Comparison of ENCODE assay signal across 8 mouse cellular contexts in genomic region chr7:30121308-30122187, GRCm38 (mm10). TPM values are rescaled to one million over a fixed set of nuclear protein-coding genes. Genes with fewer than 3 reads are reported as not detected.
DNase-seq lines count a peak whose midpoint lies in the region; ATAC-seq and TF ChIP-seq lines count a peak whose summit lies in the region.

Gene Zfp382 (plus strand): TSS chr7:30121942.

- peak within 1 kb of the TSS; percentile 68 for H3K9ac ChIP-seq in ES-Bruce4 (ENCODE audit: low read depth, poor library complexity, severe bottlenecking)
- peak within 1 kb of the TSS; percentile 78 for H3K9ac ChIP-seq in forebrain, embryonic 12.5 days
- H3K9ac ChIP-seq in heart, postnatal 0 days (replicated peaks; ENCODE audit: low read depth, low read length) = peak within 1 kb of the TSS; percentile 81
- peak within 1 kb of the TSS; percentile 75 for H3K9ac ChIP-seq in liver, embryonic 15.5 days
- H3K9ac ChIP-seq in neural tube, embryonic 11.5 days (ENCODE audit: low read length) = peak within 1 kb of the TSS; percentile 71
- H3K9ac ChIP-seq in stomach, embryonic 16.5 days (ENCODE audit: low read length) = peak within 1 kb of the TSS; percentile 77

- no peak for TF ChIP-seq EP300 in ES-Bruce4 (IDR thresholded peaks at IDR 0.05; ENCODE audit: insufficient read depth, low read depth, low read length)
- no peak for TF ChIP-seq EP300 in heart, postnatal 0 days (IDR thresholded peaks at IDR 0.05; ENCODE audit: low read depth)

- H3K9me3 ChIP-seq in ES-Bruce4 (replicated peaks; ENCODE audit: control insufficient read depth, insufficient read depth, low read length, poor library complexity, severe bottlenecking) = peaks cover 14% of the 10 kb centered on the region
- no peaks in the 10 kb centered on the region for H3K9me3 ChIP-seq in forebrain, embryonic 12.5 days
- no peaks in the 10 kb centered on the region for H3K9me3 ChIP-seq in heart, postnatal 0 days (replicated peaks; ENCODE audit: control insufficient read depth, low read length)
- H3K9me3 ChIP-seq in liver, embryonic 15.5 days (replicated peaks) = no peaks in the 10 kb centered on the region
- H3K9me3 ChIP-seq in neural tube, embryonic 11.5 days (ENCODE audit: control insufficient read depth, low read length) = no peaks in the 10 kb centered on the region
- no peaks in the 10 kb centered on the region for H3K9me3 ChIP-seq in stomach, embryonic 16.5 days (replicated peaks; ENCODE audit: control insufficient read depth, low read length)

- no peaks in the 10 kb centered on the region for H3K4me1 ChIP-seq in ES-Bruce4 (ENCODE audit: control insufficient read depth, insufficient read depth, low read length)
- H3K4me1 ChIP-seq in forebrain, embryonic 12.5 days = peaks cover 7% of the 10 kb centered on the region
- 0 out of 2 replicates have a peak, but pooled peaks cover 4% of the 10 kb centered on the region for H3K4me1 ChIP-seq in heart, postnatal 0 days (ENCODE audit: control insufficient read depth, insufficient read depth)
- peaks cover 18% of the 10 kb centered on the region for H3K4me1 ChIP-seq in liver, embryonic 15.5 days (replicated peaks)
- H3K4me1 ChIP-seq in neural tube, embryonic 11.5 days (ENCODE audit: control insufficient read depth, insufficient read depth, low read length) = no peaks in the 10 kb centered on the region
- H3K4me1 ChIP-seq in stomach, embryonic 16.5 days (ENCODE audit: control insufficient read depth, insufficient read depth, low read length) = no peaks in the 10 kb centered on the region

- no peaks in the 10 kb centered on the region for H3K27me3 ChIP-seq in ES-Bruce4 (ENCODE audit: control insufficient read depth, insufficient read depth, low read length, poor library complexity, severe bottlenecking)
- H3K27me3 ChIP-seq in forebrain, embryonic 12.5 days = no peaks in the 10 kb centered on the region
- no peaks in the 10 kb centered on the region for H3K27me3 ChIP-seq in heart, postnatal 0 days (ENCODE audit: control insufficient read depth, insufficient read depth, low read length)
- no peaks in the 10 kb centered on the region for H3K27me3 ChIP-seq in liver, embryonic 15.5 days
- H3K27me3 ChIP-seq in neural tube, embryonic 11.5 days (ENCODE audit: control insufficient read depth, insufficient read depth, low read length) = no peaks in the 10 kb centered on the region
- no peaks in the 10 kb centered on the region for H3K27me3 ChIP-seq in stomach, embryonic 16.5 days (ENCODE audit: control insufficient read depth, insufficient read depth, low read length)

- peak; percentile 97 for ATAC-seq in forebrain, embryonic 12.5 days (ENCODE audit: low FRiP score)
- peak; percentile 97 for ATAC-seq in heart, postnatal 0 days (ENCODE audit: insufficient read depth, low read depth)
- ATAC-seq in liver, embryonic 15.5 days (ENCODE audit: insufficient read depth) = peak; percentile 93
- peak; percentile 93 for ATAC-seq in neural tube, embryonic 11.5 days (ENCODE audit: insufficient read depth, low FRiP score, low TSS enrichment)
- peak; percentile 96 for ATAC-seq in stomach, embryonic 16.5 days (ENCODE audit: insufficient read depth, low FRiP score)

- peak; percentile 42 for TF ChIP-seq POLR2A in ES-Bruce4 (IDR thresholded peaks at IDR 0.05; ENCODE audit: insufficient read depth, low read length)

- under 1% methylated on average over 61 of the region's 61 CpGs for WGBS in forebrain, embryonic 12.5 days
- WGBS in heart, postnatal 0 days = under 1% methylated on average over 60 of the region's 61 CpGs
- WGBS in liver, embryonic 15.5 days (ENCODE audit: insufficient replicate concordance) = under 1% methylated on average over 61 of the region's 61 CpGs
- under 1% methylated on average over 61 of the region's 61 CpGs for WGBS in neural tube, embryonic 11.5 days
- under 1% methylated on average over 61 of the region's 61 CpGs for WGBS in stomach, embryonic 16.5 days

- DNase-seq in c-Kit-positive CD71-positive TER-119-positive erythroid progenitor cells, embryonic 14.5 days (ENCODE audit: low spot score) = peak; percentile 77
- peak; percentile 93 for DNase-seq in heart, postnatal 0 days (ENCODE audit: low spot score)
- peak; percentile 92 to 95 for DNase-seq in kidney, postnatal 4 days
- DNase-seq in neural tube, embryonic 11.5 days (ENCODE audit: low spot score) = peak; percentile 95

- H3K4me2 ChIP-seq in forebrain, embryonic 12.5 days = peak within 1 kb of the TSS; percentile 81
- H3K4me2 ChIP-seq in heart, postnatal 0 days (ENCODE audit: low read depth, low read length) = peak within 1 kb of the TSS; percentile 99
- peak within 1 kb of the TSS; percentile 97 for H3K4me2 ChIP-seq in liver, embryonic 15.5 days
- peak within 1 kb of the TSS; percentile 74 for H3K4me2 ChIP-seq in neural tube, embryonic 11.5 days (ENCODE audit: low read depth)
- H3K4me2 ChIP-seq in stomach, embryonic 16.5 days (ENCODE audit: low read depth, low read length) = peak within 1 kb of the TSS; percentile 75

- H3K27ac ChIP-seq in ES-Bruce4 (ENCODE audit: insufficient read depth, low read length) = 0 out of 2 replicates have a peak within 1 kb of the TSS, but pooled peaks have one; percentile 29
- H3K27ac ChIP-seq in forebrain, embryonic 12.5 days = peak within 1 kb of the TSS; percentile 82
- H3K27ac ChIP-seq in heart, postnatal 0 days (ENCODE audit: low read depth) = peak within 1 kb of the TSS; percentile 85
- H3K27ac ChIP-seq in liver, embryonic 15.5 days (replicated peaks) = peak within 1 kb of the TSS; percentile 74
- peak within 1 kb of the TSS; percentile 70 for H3K27ac ChIP-seq in neural tube, embryonic 11.5 days (ENCODE audit: low read depth, low read length)
- H3K27ac ChIP-seq in stomach, embryonic 16.5 days (ENCODE audit: low read length) = peak within 1 kb of the TSS; percentile 55

- TF ChIP-seq CTCF in ES-Bruce4 (IDR thresholded peaks at IDR 0.05; ENCODE audit: low read depth, low read length) = no peak
- TF ChIP-seq CTCF in heart, postnatal 0 days (IDR thresholded peaks at IDR 0.05; ENCODE audit: low read depth) = no peak

- H3K36me3 ChIP-seq in ES-Bruce4 (ENCODE audit: control insufficient read depth, insufficient read depth, low read length, poor library complexity, severe bottlenecking) = no peaks in the 10 kb centered on the region
- peaks cover 8% of the 10 kb centered on the region for H3K36me3 ChIP-seq in forebrain, embryonic 12.5 days (replicated peaks)
- peaks cover 13% of the 10 kb centered on the region for H3K36me3 ChIP-seq in heart, postnatal 0 days (replicated peaks; ENCODE audit: control insufficient read depth, insufficient read depth, low read length)
- 0 out of 2 replicates have a peak, but pooled peaks cover 3% of the 10 kb centered on the region for H3K36me3 ChIP-seq in liver, embryonic 15.5 days (replicated peaks)
- no peaks in the 10 kb centered on the region for H3K36me3 ChIP-seq in neural tube, embryonic 11.5 days (ENCODE audit: control insufficient read depth, insufficient read depth, low read length)
- no peaks in the 10 kb centered on the region for H3K36me3 ChIP-seq in stomach, embryonic 16.5 days (ENCODE audit: control insufficient read depth, insufficient read depth, low read length)

- peak within 1 kb of the TSS; percentile 97 for H3K4me3 ChIP-seq in ES-Bruce4 (ENCODE audit: low read depth, low read length)
- peak within 1 kb of the TSS; percentile 71 for H3K4me3 ChIP-seq in forebrain, embryonic 12.5 days (replicated peaks)
- H3K4me3 ChIP-seq in heart, postnatal 0 days (ENCODE audit: low read depth, low read length) = peak within 1 kb of the TSS; percentile 92
- peak within 1 kb of the TSS; percentile 72 for H3K4me3 ChIP-seq in liver, embryonic 15.5 days (replicated peaks)
- H3K4me3 ChIP-seq in neural tube, embryonic 11.5 days (ENCODE audit: low read depth, low read length) = peak within 1 kb of the TSS; percentile 55
- peak within 1 kb of the TSS; percentile 62 for H3K4me3 ChIP-seq in stomach, embryonic 16.5 days (replicated peaks; ENCODE audit: low read length)

RNA-seq across cellular contexts. Expression of gene Zfp382, which starts in this region (rescaled TPM):
- 6.1 and 9.0 TPM in 2 replicates for polyA plus RNA-seq in ES-Bruce4 (2011; ENCODE audit: insufficient read depth, insufficient read length, low read depth, missing spikeins)
- polyA plus RNA-seq in forebrain, embryonic 12.5 days (2016; fragmentation: Nextera tagmentation; extraction: Ambion mirVana) = 16.1 and 21.2 TPM in 2 replicates
- 2.6 and 4.5 TPM in 2 replicates for total RNA-seq in heart, postnatal 0 days (2014; rRNA removed; ENCODE audit: low replicate concordance)
- polyA plus RNA-seq in heart, postnatal 0 days (2015; fragmentation: Nextera tagmentation; extraction: Ambion mirVana) = 3.8 and 4.6 TPM in 2 replicates
- polyA plus RNA-seq in liver, embryonic 15.5 days (2015; fragmentation: Nextera tagmentation; extraction: Ambion mirVana) = 1.4 and 1.6 TPM in 2 replicates
- 7.4 and 10.5 TPM in 2 replicates for polyA plus RNA-seq in neural tube, embryonic 11.5 days (2014; fragmentation: Nextera tagmentation; extraction: Ambion mirVana)
- 9.5 TPM in 2 replicates for polyA plus RNA-seq in stomach, embryonic 16.5 days (2015; fragmentation: Nextera tagmentation; extraction: Ambion mirVana)

Comparison
In these comparisons a context has a peak if more than half of its experiments do, and no peak if none do; other contexts are left out.
1. Peak in every context shown above with its lines: DNase-seq, ATAC-seq, H3K4me3 ChIP-seq and H3K27ac ChIP-seq.
2. H3K27ac ChIP-seq: peak in every context shown above with its lines; median percentile 85 in heart, postnatal 0 days; 82 in forebrain, embryonic 12.5 days; 74 in liver, embryonic 15.5 days; 70 in neural tube, embryonic 11.5 days; 55 in stomach, embryonic 16.5 days; 29 in ES-Bruce4.